Mouse (Mus musculus) CD4-positive, CD25-positive, alpha-beta regulatory T cell, adult 2 months (primary cell): ENCODE measurements at regions not wholly inside any gene's neighbourhood (a gene's known extent, or its start where the extent isn't known, plus 50 kb on each side); places are given as distances from the start of the nearest gene placed in this dataset.
A peak's percentile ranks its signal among the peaks of the same experiment; 100 is the strongest.
"Not testable (repeated sequence)": the region's sequence is repeated elsewhere in the genome, so short reads cannot be mapped to it uniquely, and the experiment has no call there.

ENCODE experiments used
- DNase-seq: peaks from one replicate; pipeline ENCODE4 v3.0.0-alpha.2; 2012; ENCODE audit warnings: low read depth, low spot score

DNA sequence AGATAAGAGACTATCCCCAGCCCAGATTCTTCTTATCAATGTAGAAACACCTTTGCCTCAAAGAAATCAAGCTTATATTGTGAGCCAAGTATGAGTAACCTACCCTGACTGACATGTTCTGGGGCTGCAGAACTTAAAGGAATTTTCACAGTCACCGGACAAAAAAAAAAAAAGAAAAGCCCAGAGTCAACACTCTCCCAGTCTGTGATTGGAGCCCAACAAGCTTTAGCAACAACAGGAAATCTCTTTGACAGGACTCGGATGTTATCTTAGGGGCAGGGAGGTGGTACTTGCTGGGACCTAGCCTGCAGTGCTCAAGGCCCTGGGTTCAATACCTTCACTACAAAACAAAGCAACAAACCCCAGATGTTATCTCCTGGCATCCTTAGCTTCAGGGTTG is 114.2 kb downstream of the Nectin1 start:
- DNase-seq = no peak

DNA sequence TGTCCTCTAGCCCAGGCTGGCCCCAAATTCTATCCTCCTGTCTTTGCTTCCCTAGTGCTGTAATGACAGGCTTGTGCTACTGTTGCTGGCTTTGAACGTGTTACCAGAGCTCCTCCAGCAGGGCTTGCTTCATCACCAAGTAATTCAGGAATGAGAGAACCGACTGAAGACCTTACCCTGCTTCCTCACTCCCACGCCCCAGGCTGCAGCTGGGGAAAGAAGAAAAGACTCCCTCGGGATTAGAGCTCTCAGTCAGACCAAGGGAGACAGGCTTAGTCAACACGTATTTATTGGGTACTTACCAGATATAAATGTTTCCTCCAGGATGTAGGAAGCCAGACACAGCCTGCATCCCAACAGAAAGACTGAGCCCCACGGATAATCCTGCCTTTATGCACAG is 115.0 kb downstream of the Nectin1 start:
- DNase-seq = no peak

DNA sequence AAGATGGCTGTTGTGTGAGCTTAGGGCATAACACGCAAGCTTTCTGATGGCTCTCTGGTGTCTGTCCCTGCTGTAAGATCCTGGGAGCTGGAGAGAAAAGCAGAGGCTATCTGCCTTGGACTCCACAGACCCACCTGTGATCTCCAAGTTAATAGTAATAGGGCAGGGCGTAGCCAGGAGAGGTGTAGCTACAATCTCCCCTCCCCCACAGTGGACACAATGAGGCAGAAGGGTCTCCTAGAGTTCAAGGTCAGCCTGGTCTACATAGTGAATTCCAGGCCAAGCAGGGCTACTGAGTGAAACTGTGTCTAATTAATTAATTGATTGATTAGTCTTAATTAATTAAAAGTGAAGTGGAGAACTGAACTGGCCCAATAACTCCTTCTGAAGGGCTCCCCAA is 116.5 kb downstream of the Nectin1 start:
- no peak for DNase-seq

DNA sequence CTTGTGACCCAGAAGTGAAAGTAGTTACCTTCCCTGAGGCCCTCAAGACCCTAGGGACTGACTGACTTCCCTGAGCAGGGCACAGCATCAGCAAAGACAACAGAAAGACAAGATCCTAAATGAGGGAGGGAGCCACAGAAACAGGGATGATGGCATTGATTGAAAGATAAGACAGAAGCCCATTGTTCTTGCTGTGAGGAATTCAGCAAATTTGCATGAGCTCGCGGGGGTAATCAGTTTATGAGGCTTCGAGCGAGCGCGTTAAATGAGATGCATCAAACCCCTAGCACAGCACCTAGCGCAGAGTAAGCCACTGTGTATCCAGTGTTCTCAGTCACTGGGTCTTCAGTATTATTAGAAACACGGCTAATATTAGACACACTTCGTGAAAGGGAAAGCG is 117.6 kb downstream of the Nectin1 start:
- DNase-seq = no peak

DNA sequence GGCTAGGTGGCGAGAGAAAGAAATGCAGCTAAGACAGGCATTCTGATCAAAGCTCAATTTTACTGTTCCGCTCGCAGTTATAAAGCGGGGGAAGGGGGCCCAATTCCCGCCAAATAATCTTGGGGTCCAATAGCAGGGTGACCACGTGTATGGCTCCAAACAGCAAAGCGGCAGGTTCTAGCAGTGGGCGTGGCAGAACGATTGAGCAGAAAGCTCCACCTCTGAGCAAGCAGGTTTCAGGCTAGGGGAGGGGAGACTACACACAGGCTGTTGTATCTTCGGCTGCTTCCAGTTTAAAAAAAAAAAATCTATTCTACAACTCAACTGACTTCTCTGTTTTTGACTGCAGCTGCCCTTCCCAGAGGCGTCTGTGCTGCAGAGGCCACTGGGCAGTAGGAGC is 118.2 kb downstream of the Nectin1 start:
- not testable (repeated sequence) for DNase-seq

DNA sequence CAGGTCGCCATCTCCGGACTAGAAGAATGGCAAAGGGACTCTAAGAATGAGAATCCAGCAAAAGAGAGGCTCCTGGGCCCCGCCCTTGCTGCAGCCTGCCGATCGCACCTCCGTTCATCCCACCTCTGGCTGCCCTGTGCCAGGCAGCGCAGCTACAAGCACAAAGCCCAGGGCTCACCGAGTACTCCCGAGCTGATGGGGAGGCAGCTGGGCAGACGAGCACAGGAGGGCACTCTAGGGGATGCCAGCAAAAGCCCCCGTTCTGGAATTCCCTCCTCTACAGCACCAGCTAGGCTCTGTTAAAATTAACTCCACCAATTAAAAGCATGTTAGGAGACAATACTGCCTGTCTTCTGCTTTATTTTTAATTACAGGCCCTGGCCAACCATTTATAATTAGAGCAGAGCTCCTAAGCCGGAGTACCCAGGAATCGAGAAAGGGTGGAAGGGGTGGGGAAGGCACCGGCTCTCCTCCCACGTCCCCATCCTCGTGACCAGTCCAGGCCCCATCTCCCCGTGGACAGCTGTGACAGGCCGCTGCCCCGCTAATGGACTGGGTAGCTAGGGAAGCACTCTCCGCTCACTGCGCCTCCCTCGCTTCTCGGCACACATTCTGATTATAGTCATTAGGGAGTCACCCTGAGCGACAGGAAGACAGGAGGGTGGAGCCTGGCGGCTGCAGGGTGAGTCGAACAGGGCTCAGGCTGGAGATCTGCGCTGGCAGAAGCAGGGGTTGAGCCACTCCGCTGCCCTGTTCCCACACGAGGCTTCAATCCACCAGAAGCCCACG is 120.0 kb downstream of the Nectin1 start:
- peak; percentile 22 for DNase-seq

DNA sequence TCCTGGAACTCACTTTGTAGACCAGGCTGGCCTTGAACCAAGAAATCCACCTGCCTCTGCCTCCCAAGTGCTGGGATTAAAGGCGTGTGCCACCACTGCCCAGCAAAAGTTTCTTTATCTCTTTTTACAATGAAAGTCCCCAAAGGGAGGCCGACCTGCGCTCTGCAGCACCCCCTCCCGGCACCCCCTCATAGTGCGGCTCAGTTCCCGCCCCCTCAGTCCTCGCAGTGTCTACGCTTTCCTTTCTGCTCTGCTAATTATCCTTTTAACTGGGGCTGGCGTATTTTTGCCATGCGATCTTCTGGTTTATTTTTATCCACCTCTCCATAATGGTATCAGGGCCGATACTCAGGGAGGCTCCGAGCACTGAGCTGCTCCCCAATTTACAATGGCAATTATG is 123.0 kb downstream of the Nectin1 start:
- no peak for DNase-seq

DNA sequence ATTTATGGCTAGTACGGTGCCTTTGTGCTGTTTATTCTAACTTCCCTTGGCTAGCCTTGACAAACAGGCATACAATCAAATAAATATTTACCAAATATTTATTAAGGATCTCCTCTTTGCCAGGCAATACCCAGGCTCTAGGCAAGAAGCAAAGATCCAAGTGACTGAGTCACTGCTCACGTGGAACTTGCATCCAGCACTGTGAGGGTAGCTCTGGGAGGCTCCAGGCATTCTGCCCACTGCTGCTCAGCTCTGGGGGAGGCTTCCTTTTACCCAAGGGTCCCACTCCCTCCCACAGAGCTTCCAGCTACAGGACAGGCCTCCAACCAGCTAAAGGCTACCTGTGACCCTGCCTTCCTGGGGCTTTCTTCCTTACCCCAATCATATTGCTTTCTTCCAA is 130.1 kb downstream of the Nectin1 start:
- no peak for DNase-seq

DNA sequence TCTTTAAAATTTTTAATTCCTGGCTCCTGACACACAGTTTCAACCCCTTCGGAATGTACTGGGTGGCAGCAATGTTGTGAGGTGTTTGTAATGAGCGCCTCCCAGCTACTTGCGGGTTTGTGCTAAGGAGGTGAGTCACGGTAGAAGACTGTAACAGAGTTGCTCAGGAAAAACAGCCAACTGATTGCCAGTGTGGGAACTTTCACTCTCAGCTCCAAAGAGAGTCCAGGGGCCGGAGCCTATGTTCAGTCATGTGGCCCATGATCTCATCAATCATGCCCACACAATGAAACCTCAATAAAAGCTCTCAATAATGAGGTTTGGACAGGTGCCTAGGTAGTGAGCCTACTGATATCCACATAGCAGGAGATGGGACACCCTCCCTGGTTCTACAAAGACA is 130.5 kb downstream of the Nectin1 start:
- no peak for DNase-seq

DNA sequence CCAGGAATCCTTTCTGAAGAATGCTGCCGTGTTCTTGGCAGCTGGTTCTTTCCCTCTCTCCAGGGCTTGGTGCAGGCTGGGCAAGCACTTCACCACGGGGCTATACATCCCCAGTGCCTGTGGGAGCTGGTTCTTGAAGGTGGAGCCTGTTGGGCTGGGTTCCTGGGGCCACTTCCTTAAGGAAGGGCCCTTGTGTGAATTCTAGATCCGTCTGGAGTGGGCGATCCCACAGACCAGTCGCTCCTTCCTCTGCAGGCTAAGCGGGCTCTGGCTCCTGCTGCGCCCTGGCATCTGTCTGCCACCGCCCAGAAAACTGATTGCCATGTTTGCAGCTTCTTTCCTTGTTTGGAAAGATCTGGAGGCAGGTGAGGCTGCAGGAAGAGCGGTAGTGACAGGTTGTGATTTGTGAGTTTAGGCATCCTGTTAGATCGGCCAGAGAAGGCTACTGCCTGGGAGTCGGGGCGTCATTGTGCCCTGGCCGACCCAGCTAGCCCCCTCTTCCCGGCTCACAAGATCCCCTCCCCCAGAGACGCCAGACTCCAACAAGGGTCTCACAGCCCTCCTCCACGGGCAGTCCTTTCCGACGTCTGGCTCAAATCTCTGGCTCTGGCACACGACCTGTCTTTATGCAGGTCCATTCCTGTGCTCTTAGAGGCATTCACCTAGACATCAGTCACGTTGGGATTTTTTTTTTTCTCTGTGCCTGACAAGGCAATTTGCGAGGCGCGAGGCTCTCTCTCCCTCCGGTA is 135.6 kb downstream of the Nectin1 start:
- DNase-seq = no peak

DNA sequence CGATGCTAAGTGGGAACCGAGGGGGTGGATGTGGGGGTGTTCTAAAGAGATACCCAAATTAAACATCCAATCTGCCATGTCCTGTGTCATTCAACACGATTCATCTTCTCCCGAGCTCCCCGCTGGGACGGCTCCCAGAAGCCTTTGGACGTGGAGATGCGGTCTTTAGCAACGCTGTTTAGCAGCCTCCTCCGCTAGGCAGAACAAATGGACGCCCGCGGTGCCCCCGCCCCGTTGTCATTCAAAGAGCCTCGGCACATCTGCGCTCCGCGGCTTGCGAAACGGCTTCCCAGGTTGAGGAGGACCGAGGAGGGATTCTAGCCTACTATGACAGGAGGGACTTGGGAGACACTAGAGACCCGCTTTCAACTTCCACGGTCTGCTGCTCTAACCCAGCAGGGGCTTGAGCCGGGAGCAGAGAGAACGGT is 136.2 kb downstream of the Nectin1 start:
- no peak for DNase-seq

DNA sequence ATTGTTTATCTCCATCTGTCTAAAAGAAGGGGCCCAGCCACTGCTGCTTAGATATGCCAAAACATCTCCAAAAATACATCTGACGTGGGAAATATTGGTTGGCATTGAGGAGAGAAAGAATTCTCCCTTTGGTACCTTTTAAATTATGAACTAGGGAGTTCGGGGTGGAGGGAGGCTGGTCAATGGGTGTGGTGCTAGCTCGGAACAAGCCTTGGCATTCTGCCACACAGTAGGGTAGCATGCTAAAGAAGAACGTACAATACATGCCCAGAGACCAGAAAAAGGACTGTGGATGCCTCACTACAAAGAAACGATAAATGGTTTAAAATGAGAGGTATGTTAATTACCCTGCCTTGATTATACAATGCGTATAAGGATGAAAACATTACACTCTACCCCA is 149.3 kb downstream of the Nectin1 start:
- DNase-seq = no peak

DNA sequence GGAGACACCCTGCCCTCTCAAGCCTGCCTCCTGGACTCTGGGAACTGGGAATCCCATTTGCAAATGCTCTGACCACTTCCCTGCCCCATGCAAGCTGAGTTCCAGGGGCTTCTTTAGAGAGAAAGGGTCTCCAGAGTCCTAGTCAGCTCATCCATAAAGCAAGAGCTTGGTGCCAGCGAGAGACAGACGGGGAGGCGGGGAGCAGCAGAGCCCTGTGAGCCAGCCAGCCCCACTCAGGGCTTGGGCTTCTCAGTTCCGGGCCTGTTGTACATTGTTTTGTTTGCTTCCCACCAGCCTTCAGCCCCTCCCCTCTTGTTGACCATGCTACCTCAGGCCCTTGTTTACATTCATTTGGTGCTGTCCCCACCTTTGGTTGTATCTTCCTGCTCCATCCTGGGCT is 143.9 kb upstream of the Thy1 start:
- DNase-seq = no peak

DNA sequence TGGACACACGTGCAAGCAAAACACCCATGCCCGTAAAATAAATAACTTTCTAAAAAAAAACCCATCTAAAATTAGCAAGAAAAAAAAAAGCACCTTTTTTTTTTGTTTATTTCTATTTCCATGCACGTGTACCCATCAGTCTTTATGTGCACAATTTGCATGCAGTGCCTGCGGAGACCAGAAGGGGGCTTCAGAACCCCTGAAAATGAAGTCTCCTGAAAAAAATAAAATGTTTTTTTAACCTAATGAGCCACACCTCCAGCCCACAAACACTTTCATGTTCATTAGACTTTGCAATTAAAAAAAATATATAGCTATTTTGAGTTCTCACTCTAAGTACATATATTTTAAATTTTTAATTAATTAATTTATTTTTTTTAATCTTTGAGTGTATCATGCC is 134.9 kb upstream of the Thy1 start:
- DNase-seq = no peak

DNA sequence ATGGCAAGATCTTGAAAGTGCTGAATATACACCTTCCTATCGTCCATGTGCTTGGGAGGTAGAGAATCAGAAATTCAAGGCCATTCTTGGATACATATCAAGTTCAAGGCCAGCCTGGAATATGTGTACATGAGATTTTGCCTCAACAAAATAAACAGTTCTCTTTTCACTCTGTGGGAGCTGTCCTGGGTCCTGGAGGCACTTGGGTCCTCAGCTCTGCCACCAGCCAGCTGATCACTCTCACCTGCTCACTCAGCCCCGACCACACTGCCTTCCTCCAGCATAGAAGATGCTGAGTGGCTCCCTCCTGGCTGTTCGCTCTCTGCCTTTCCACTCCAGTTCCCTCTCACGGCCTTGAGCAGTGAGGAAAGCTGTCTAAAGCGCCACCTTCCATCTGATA is 128.2 kb upstream of the Thy1 start:
- DNase-seq = no peak

DNA sequence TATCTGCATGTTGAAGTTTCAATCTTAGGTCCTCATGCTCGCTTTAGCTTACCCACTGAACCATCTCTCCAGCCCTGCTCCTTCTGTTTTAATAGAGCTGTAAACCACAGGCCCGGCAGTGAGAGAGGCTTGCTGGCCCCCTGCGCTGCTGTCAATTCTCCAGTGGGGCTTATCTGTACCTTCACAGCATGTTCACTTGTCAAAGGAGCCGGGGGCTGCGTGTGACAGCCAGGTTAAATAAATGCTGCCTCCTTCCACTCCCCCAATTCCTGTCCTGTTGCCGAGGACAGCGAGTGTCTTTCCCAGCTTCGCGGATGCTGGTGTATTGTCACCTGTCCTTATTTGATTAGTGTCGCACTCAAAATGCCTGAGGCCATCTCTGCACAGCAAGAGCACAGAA is 125.7 kb upstream of the Thy1 start:
- DNase-seq = no peak

DNA sequence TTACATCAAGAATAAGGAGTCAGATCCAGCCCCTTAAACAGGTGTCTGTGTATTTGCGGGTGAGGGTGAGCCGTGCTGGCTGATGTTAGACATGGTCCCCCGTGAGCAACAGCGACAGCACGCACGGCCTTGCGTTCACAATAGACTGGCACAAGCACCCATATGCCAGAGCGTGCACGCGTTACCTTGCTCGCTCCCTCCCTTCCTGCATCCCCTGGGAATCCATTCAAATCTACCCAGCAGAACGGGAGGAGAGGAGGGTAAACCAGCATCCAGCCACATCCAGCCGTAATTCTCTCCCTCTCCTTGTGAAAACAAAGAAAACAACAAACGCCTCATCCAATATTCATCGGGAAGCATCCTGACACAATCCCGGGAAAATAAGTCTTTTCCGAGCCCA is 124.2 kb upstream of the Thy1 start:
- no peak for DNase-seq

DNA sequence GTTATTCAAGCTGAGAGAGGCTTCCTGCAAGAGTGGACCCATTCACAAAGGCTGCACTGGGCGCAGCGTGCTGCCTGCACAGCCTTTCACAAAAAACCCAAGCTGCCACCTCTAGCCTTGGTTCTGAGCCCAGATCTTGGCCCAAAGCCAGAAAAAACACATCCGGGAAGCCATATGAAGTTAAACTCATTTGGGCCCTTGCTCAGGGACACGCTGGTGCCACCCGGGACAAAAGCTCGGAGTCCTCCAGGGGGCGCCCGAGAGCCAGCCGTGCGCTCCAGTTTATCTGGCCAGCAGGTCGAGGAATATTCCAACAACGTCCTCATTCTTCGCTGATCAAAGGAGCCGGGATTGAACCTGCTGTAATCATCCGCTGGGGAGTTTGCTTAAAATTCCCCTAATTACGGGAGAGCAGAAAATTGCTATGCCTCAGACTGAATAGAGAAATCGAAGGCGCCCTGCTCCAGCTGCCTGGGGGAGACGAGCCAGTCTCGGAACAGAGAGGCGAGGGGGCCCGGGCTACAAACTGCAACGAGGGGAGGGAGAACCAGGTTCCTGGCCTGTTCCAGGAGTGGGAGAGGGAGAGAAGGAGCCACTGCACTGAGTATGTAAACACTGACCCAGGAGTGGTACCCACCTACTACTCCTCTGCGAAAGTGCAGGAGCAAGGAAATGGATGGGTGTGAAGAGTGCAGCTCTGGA is 123.0 kb upstream of the Thy1 start:
- DNase-seq = peak; percentile 76

DNA sequence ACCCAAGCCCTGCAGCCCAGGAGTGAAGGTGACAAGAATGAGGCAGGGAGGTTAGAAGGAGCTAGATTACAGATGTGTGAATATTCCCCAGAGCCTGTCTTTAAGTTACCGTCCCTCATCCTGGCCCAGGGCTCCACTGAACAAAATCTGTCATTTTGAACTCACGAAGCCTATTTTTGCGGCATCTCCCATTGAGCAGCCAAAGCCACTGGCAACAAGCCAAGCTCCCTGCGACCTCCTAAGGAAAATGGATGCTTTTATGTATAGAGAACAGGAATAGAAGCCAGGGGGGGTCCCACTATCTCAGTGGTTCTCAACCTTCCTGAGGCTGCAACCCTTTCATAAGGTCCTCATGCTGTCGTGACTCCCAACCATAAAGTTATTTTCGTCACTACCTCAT is 121.0 kb upstream of the Thy1 start:
- DNase-seq = no peak

DNA sequence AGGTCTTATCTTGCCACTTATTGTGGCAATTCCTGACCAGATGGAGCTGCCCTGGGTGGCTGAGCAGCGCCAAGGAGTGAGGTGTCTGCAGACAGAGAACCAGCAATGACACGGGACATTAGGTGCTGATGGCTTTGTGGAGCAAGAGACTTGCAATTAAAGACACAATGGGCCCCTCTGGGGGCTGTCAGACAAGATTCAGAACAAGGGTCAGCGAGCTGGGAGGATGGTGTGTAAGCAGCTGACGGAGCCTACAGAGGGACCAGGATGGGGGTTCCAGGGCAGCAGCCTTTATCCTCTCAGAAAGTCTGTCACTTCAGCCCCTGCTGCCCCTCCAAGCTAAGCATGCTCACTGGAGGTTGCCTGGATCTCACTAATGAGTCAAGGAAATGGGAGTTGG is 120.1 kb upstream of the Thy1 start:
- DNase-seq = no peak

DNA sequence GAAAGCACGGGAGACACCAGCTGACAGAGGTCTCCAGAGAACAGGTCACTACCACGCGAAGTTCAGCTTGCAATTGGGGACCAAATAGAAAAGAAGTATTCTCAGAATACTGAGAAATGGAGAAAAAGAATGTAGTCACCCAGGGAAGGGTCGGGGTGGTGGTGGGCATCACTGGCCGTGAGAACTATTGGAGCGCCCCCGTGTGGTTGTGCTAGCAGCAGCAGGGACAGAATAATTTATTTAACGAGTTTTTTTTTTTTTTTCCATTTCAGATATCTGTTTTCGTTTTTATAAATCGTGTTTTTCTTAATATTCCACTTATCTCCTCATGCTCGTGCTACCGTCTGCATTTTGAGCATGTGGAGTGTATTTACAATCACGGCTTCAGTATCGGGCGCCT is 118.4 kb upstream of the Thy1 start:
- DNase-seq = peak; percentile 39

DNA sequence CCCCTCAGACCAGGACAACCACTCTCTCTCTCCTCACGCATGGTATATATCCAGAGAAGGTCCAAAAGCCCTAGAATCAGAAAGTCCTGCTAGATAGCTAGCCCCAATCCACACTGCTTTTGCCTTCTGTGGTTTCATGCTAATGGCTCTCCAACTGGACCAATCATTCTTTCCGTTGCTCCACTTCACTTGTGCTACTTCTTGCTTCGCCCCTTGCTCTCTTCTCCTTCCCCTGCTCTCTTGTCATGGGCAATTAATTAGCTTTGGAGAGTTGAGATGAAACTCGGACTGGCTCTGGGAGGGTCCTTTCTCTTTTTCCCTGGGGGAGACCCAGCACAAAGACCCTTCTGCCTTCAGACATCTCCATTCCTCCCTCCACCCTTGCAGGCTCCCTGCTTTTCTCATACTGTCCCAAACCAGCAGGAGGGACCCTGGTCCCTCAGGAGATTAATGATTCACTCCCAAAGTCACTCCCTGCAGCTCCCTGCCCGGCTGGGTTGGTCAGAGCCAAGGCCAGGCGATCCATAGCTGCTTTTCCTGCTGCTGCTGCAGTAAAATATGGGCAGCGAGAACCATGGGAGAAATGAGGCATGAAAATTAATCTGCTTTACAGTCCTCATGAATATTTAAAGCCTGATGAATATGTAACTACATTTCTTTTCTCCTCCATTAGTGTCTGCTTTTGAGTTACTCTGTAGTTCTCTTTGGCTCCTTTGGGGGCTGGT is 113.7 kb upstream of the Thy1 start:
- no peak for DNase-seq
